ENCODE assay signal across 29 mouse cellular contexts in genomic region chr9:32234767-32235489, GRCm38 (mm10).
DNase-seq lines count a peak whose midpoint lies in the region; ATAC-seq and TF ChIP-seq lines count a peak whose summit lies in the region.
"Had no signal": no experiment of that assay in that cellular context is flagged by ENCODE, and none has a peak within 500 bp of the region (broad histone marks: within the 10 kb centered on the region; RNA-seq: fewer than 3 reads in every experiment).

No protein-coding gene starts in this region.

- H3K9ac ChIP-seq in limb, embryonic 15.5 days, result no peak overlapping the region
- no peak overlapping the region for H3K9ac ChIP-seq in embryonic facial prominence, embryonic 15.5 days
- H3K9ac ChIP-seq in intestine, embryonic 14.5 days (ENCODE audit: low read length), result no peak overlapping the region
- H3K9ac ChIP-seq: forebrain, embryonic 15.5 days; heart, embryonic 15.5 days; liver, embryonic 14.5 days; lung, embryonic 15.5 days; midbrain, embryonic 13.5 days; neural tube, embryonic 13.5 days had no signal

- no peaks in the 10 kb centered on the region for H3K9me3 ChIP-seq in limb, embryonic 15.5 days
- no peaks in the 10 kb centered on the region for H3K9me3 ChIP-seq in limb, embryonic 10.5 days (replicated peaks)
- H3K9me3 ChIP-seq in embryonic facial prominence, embryonic 15.5 days (replicated peaks), result no peaks in the 10 kb centered on the region
- no peaks in the 10 kb centered on the region for H3K9me3 ChIP-seq in intestine, embryonic 14.5 days (ENCODE audit: control insufficient read depth, low read length)
- H3K9me3 ChIP-seq: forebrain, embryonic 10.5 days; forebrain, embryonic 15.5 days; heart, embryonic 10.5 days; heart, embryonic 15.5 days; lung, embryonic 15.5 days; midbrain, embryonic 13.5 days; neural tube, embryonic 13.5 days had no signal

- ATAC-seq in limb, embryonic 15.5 days (ENCODE audit: insufficient number of reproducible peaks, low FRiP score, low TSS enrichment, low read depth), result no peak
- ATAC-seq in embryonic facial prominence, embryonic 15.5 days (ENCODE audit: insufficient number of reproducible peaks, low FRiP score, low TSS enrichment, low read depth), result no peak
- ATAC-seq in intestine, embryonic 14.5 days (replicated peaks; ENCODE audit: low FRiP score, low TSS enrichment, low read depth), result peak; percentile 64; the same call in 1 of the 2 replicates
- ATAC-seq in megakaryocyte progenitor cell, adult 5-6 weeks (replicated peaks; ENCODE audit: poor library complexity), result no peak
- ATAC-seq: forebrain, embryonic 15.5 days; hindbrain, embryonic 16.5 days; midbrain, embryonic 13.5 days; Patski had no signal

- no peaks in the 10 kb centered on the region; the same call in 1 of the 2 replicates for H3K36me3 ChIP-seq in limb, embryonic 15.5 days
- H3K36me3 ChIP-seq in limb, embryonic 10.5 days, result no peaks in the 10 kb centered on the region
- no peaks in the 10 kb centered on the region for H3K36me3 ChIP-seq in embryonic facial prominence, embryonic 15.5 days
- H3K36me3 ChIP-seq in intestine, embryonic 14.5 days (ENCODE audit: control insufficient read depth, insufficient read depth, low read length), result no peaks in the 10 kb centered on the region
- peaks cover 5% of the 10 kb centered on the region; the same call in 1 of the 2 replicates for H3K36me3 ChIP-seq in small intestine, adult 2 months (ENCODE audit: control insufficient read depth, insufficient read depth, low read length)
- H3K36me3 ChIP-seq: forebrain, embryonic 15.5 days; heart, embryonic 10.5 days; heart, embryonic 15.5 days; lung, embryonic 15.5 days had no signal

- H3K4me3 ChIP-seq in limb, embryonic 15.5 days, result no peak overlapping the region
- no peak overlapping the region for H3K4me3 ChIP-seq in limb, embryonic 10.5 days
- no peak overlapping the region for H3K4me3 ChIP-seq in embryonic facial prominence, embryonic 15.5 days (replicated peaks)
- H3K4me3 ChIP-seq in intestine, embryonic 14.5 days (ENCODE audit: low read depth, low read length), result no peak overlapping the region
- no peak overlapping the region for H3K4me3 ChIP-seq in small intestine, adult 2 months (ENCODE audit: low read depth, low read length)
- H3K4me3 ChIP-seq: forebrain, embryonic 10.5 days; forebrain, embryonic 15.5 days; heart, embryonic 10.5 days; heart, embryonic 15.5 days; lung, embryonic 15.5 days; midbrain, embryonic 13.5 days; neural tube, embryonic 13.5 days had no signal

- H3K4me2 ChIP-seq in limb, embryonic 15.5 days, result no peak overlapping the region
- H3K4me2 ChIP-seq in embryonic facial prominence, embryonic 15.5 days (replicated peaks), result no peak overlapping the region
- no peak overlapping the region for H3K4me2 ChIP-seq in intestine, embryonic 14.5 days (ENCODE audit: low read length)
- H3K4me2 ChIP-seq: forebrain, embryonic 15.5 days; heart, embryonic 15.5 days; lung, embryonic 15.5 days; midbrain, embryonic 13.5 days; neural tube, embryonic 13.5 days had no signal

- DNase-seq in limb, embryonic 10.5 days (ENCODE audit: low spot score), result no peak
- no peak for DNase-seq in intestine, embryonic 14.5 days (ENCODE audit: low spot score)
- no peak for DNase-seq in layer of hippocampus, postnatal 14 days (ENCODE audit: low spot score in 2 of 2)
- DNase-seq in kidney, postnatal 36 days, result no peak
- DNase-seq: adrenal gland, postnatal 14 days; cerebellum, adult 11-12 months; cerebellum, adult 9-11 months; kidney, adult 11 months; kidney, postnatal 25 days; layer of hippocampus, postnatal 36 days; left cerebral cortex, postnatal 4 days; liver; right cerebral cortex, postnatal 4 days; thymus, adult 18-20 months; thymus, postnatal 25 days had no signal

- 72% methylated on average over 3 of the region's 3 CpGs for WGBS in limb, embryonic 15.5 days
- 90% methylated on average over 3 of the region's 3 CpGs for WGBS in limb, embryonic 10.5 days
- WGBS in embryonic facial prominence, embryonic 15.5 days, result 76% methylated on average over 3 of the region's 3 CpGs
- WGBS in intestine, embryonic 14.5 days, result 68% methylated on average over 3 of the region's 3 CpGs
- WGBS in small intestine, adult 2 months, result 29% methylated on average over 3 of the region's 3 CpGs

- H3K27me3 ChIP-seq in limb, embryonic 15.5 days, result no peaks in the 10 kb centered on the region
- no peaks in the 10 kb centered on the region for H3K27me3 ChIP-seq in limb, embryonic 10.5 days (ENCODE audit: low read depth, poor library complexity, severe bottlenecking)
- no peaks in the 10 kb centered on the region for H3K27me3 ChIP-seq in embryonic facial prominence, embryonic 15.5 days
- H3K27me3 ChIP-seq in intestine, embryonic 14.5 days (replicated peaks; ENCODE audit: control insufficient read depth, insufficient read depth, low read length), result no peaks in the 10 kb centered on the region
- no peaks in the 10 kb centered on the region for H3K27me3 ChIP-seq in small intestine, adult 2 months (ENCODE audit: control insufficient read depth, insufficient read depth, low read length)
- H3K27me3 ChIP-seq: forebrain, embryonic 15.5 days; heart, embryonic 15.5 days; lung, embryonic 15.5 days; midbrain, embryonic 13.5 days; neural tube, embryonic 13.5 days; Patski had no signal

- no peak for TF ChIP-seq CTCF in small intestine, adult 2 months (IDR thresholded peaks at IDR 0.05; ENCODE audit: extremely low read depth, insufficient read length, insufficient replicate concordance, low read depth, low read length)

- H3K4me1 ChIP-seq in limb, embryonic 15.5 days, result 0 out of 2 replicates have a peak, but pooled peaks cover 4% of the 10 kb centered on the region
- no peaks in the 10 kb centered on the region for H3K4me1 ChIP-seq in limb, embryonic 10.5 days
- H3K4me1 ChIP-seq in embryonic facial prominence, embryonic 15.5 days, result no peaks in the 10 kb centered on the region
- no peaks in the 10 kb centered on the region for H3K4me1 ChIP-seq in intestine, embryonic 14.5 days (replicated peaks; ENCODE audit: control insufficient read depth, insufficient read depth, low read length)
- H3K4me1 ChIP-seq in small intestine, adult 2 months (ENCODE audit: control insufficient read depth, insufficient read depth, insufficient read length, low read length), result peaks cover 21% of the 10 kb centered on the region
- H3K4me1 ChIP-seq: forebrain, embryonic 10.5 days; forebrain, embryonic 15.5 days; heart, embryonic 15.5 days; midbrain, embryonic 13.5 days; neural tube, embryonic 13.5 days had no signal

- no peak for TF ChIP-seq POLR2A in small intestine, adult 2 months (IDR thresholded peaks at IDR 0.05; ENCODE audit: low read depth, low read length)

- peak overlapping the region; percentile 61 for H3K27ac ChIP-seq in limb, embryonic 15.5 days
- H3K27ac ChIP-seq in limb, embryonic 10.5 days, result no peak overlapping the region
- peak overlapping the region; percentile 23; the same call in 1 of the 2 replicates for H3K27ac ChIP-seq in embryonic facial prominence, embryonic 15.5 days (replicated peaks)
- no peak overlapping the region for H3K27ac ChIP-seq in intestine, embryonic 14.5 days (ENCODE audit: low read depth)
- peak overlapping the region; percentile 35 for H3K27ac ChIP-seq in small intestine, adult 2 months (ENCODE audit: insufficient read depth, low read depth, low read length)
- H3K27ac ChIP-seq: forebrain, embryonic 10.5 days; forebrain, embryonic 15.5 days; heart, embryonic 10.5 days; heart, embryonic 15.5 days; liver, embryonic 14.5 days; lung, embryonic 15.5 days; midbrain, embryonic 13.5 days; neural tube, embryonic 13.5 days had no signal

Comparison
In these comparisons a context has a peak if more than half of its experiments do, and no peak if none do; other contexts are left out.
1. H3K27ac ChIP-seq: peak in limb, embryonic 15.5 days (single experiment), embryonic facial prominence, embryonic 15.5 days (single experiment) and small intestine, adult 2 months (single experiment); none in limb, embryonic 10.5 days (single experiment) and intestine, embryonic 14.5 days (single experiment).